Mouse (Mus musculus) urinary bladder, adult 2 months (tissue): ENCODE measurements at regions not wholly inside any gene's neighbourhood (a gene's known extent, or its start where the extent isn't known, plus 50 kb on each side); places are given as distances from the start of the nearest gene placed in this dataset.

Experiments used
- DNase-seq: peaks from one replicate; pipeline ENCODE4 v3.0.0; 2022; ENCODE audit warnings: low spot score

DNA sequence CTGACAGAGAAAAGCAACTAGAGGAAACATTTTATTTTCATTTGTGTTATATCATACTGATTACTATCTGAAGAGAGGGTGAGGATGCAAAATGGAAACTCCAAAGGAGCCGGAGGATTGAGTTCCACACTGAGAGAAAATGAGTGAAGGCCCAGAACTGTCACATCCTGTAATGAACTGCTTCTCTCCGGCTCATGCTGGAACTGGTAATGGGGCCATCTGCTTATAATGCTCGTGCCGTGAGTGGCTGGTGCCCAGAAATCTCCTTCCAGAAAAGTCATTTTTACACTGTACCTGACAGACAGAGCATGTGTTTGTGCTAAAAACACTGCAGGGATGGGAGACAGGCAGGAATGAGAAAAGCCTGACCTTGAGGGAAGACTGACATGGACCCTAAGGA is 483.5 kb upstream of the Pkdcc start:
- DNase-seq: no peak

DNA sequence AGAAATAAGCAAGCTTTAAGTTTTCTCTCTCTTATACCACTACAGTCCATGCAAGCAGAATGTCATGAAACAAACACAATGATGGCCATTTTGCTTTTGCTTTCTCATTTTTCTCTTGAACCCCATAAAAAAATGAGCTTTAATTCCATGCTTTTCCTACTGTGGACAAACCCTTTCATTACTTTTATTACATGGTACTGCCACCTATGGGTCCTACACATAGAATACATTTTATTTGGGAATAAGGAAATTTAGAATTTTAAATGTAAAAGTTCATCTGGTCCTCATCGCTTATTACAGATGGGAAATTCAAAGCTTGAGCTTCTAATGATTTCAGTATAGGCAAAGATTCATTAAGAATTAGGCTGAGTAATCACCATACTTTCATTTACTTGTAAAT is 472.6 kb upstream of the Pkdcc start:
- no peak for DNase-seq

DNA sequence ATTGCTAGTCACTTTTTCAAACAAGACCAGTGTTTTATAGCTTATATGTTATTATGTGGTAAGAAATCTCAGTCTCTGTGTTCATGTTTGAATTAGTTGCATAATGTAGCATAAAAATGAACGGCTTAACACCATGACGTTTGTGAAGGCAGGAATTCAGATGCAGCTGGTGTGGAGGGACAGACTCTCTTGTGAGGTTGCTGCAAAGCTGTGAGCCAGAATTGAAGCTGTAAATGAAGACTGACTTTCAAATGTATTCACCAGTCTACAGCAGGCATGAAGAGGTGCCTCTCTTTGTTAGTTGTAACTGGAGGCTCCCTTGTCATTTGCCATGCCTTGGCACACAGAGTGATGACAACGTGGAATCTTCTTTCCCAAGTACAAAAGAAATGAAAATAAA is 457.7 kb upstream of the Pkdcc start:
- DNase-seq: no peak

DNA sequence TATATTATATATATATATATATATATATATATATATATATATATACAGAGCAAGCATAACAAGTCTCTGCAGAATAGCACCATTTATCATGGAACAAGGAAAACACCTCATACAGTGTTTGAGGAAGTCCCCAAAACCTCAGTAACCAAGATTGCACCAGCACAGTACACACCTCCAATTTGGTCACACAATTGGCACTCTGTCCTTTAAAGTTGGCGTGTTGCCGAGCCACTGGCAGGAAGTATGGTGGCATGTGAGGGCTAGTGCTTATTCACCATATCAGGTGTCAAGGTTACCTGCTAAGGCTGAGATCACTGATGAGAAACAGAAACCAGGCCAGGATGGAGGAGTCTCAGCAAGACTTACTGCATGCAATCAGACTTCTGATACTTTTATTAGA is 436.0 kb upstream of the Pkdcc start:
- DNase-seq: no peak

DNA sequence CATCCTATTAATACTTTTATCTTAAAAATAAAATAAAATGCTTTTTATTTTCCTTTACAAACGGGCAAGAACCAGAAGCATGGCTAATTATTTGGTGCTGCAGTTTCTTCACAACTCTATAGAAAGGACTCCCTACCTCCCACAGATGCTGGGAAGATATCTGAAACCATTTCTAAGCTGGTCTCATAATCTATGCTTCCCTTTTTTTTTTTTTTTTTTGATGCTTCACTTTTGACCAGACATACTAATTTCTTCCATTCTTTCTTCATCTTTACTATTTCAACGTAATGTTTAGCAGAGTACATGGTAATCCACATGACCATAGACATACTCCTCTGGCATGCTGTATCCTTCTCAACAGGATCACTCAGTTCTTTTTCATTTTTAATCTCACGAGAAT is 393.0 kb upstream of the Pkdcc start:
- no peak for DNase-seq

DNA sequence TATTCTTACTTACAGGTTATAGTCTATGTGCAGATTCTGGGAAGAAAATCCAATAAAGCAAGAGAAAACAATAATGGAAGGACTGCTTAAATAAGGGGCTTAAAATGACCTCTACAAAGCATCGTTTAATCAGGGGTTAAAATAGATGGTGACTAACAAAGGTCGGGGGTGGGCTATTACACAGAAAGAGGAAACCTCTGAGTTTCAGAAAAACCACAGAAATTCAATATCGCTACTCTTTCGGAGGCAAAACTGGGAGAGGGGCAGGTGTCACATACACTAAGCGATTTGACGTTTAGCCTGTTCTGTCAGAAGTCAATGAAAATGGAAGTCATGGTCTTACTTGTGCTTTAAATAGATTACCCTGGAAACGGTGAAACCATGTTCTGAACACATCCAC is 391.0 kb upstream of the Pkdcc start:
- no peak for DNase-seq

DNA sequence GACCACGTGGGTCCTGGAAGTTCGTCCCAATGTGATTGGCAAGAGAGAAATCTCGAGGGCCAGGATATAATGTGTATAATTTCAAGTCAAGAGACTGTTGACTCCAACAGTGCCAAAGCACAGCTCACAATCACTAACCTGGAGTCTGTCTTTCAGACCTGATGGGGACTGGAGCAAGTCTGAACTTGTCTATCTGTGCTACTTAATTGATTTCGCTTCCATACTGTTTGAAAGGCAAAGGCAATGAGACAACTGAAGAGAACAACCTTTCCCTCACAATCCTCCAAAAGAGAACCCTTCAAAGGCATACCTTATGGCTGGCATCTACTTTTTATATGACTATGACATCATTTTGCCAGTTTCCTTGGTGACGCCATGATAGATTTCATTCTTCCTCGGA is 390.5 kb upstream of the Pkdcc start:
- DNase-seq: no peak

DNA sequence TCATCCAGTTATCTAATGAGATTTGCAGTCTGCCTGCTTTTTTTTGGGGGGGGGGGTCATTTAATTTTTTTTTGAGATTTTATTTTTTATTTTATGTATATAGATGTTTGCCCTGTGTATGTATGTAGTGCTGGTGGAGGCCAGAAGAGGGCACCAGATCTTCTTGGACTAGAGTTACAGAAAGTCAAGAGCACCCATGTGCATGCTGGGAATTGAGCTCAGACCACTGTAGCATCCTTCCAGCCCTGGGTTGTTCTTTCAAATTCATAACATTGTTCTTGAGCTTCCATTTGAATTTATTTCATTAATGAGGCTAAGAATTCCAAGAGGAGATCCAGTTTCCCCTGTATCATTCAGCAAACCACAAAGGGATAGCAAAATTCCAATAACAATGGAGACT is 387.9 kb upstream of the Pkdcc start:
- DNase-seq: no peak

DNA sequence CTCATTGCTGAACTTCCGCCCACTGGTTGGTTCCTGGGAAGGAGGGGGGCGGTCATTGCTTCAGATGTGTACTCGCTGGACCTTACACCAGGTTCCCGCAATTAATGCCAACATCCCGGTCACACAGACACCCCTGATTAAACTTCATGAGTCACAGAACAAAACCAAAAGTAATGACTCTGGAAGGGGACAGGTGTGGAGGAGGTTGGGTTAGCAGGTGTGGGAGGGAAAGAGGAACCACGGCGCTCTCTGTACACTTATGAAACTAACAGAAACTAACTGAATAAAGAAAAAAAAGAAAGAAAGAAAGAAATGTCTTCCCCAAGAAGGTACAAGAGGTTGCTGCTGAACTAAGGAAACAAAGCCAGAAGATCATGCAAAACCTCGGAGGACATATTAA is 387.3 kb upstream of the Pkdcc start:
- no peak for DNase-seq

DNA sequence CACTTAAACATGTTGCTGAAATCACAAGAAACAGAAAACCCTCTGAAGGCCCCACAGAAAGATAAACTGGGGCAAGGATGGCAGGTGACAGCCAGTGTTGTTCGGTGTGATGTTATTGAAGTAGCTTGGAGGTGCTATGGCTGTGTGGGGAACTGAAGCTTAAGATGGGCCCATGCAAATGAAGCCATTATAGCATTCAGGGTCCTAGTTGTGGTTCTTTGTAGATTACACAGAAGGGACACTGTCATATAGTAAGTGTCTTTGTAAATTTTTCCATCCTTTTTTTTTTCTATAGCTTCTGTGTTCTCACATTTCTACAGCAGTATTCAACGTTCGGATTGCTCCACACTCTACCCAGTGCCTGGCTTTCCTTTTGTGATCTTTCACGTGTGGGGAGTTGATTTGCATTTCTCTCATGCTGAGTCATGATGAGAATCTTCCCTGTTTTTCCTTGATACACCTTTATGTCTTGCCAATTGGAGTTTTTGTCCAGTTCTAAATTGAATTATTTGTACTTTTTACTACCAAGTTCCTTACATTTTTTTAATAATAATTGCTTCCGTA is 386.6 kb upstream of the Pkdcc start:
- DNase-seq: no peak

DNA sequence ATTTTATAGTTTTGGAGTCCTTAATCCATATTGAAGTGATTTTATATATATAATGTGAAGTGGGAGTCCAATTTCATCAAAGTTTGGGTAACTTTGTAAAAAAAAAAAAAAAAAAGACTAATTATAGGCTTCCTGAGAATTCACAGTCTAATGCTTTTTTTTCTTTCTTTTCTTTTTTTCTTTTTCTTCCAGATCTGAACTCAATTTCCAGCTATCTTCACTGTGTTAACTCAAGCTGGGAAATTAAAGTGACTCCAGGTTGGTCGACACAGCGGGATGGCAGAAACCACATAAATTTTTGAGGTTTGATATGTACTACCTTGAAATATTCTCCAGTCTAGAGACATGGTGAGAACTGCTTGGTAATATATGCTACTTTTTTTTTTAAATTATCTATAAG is 385.7 kb upstream of the Pkdcc start:
- no peak for DNase-seq

DNA sequence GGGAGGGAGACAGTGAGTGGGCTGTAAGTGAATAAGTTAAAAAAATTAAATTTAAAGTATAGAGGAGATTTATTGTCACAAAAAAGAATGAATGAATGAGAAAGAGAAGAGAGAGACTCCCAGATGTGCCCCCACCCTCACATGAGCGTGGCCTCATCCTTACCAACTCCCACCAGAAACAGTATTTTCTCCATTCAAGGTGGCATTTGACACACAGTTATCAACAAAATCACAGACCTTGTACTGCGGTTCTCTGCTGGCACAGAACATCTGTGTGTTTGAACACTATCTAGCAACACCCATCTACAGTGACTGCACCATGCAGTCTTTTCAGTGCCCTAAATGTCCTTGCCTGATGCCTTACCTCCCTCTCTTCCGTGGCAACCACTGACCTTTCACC is 380.9 kb upstream of the Pkdcc start:
- DNase-seq: no peak

DNA sequence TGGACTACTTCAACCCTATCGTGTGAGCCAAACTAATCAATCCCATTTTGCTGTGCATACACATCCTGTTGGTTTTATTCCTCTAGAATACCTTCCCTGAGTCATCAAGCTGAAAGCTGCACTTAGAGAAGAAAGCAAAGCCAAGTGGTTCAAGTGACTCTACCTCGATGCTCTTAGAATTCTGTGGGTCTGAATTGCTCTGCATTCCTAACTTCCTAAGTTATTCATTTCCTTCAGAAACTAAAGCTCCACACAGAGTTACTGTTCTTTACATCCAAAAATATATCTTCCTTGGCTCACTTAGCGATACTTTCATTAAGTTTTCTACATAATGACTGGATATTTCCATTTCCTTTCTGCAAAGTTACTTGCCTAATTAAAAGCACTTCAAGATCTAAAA is 379.0 kb upstream of the Pkdcc start:
- DNase-seq: no peak

DNA sequence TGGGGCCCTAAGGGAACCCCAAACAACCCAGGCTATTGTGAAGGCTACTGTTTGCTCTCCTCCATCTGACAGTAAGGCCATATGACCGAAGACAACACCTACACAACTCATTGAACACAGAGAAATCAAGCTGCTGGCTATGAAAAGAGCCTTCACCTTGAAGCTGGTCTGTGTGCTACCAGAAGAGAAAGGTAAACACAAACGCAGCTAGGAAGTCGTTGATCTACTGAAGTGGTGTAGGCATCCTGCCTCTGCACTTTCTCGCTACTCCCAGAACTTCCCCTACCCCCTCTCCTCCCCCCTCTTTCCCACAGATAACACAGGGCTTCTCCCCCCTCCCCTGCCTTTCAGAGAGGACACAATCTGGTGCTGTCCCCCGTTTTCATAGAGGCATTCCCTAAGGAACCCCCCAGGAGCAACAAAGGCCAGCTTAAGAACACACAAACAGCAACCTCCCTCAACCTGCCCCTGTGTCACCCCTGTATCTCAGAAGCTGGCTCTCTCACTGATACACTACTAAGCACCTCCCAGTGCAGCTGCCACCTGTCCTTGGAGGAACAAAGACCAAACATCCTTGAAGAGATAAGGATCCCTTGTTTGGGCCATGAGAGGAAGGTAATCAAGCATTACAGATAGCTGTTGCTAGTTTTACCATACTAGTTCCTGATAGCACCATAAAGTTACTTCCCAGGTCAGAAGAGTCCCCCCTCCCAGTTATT is 368.2 kb upstream of the Pkdcc start:
- DNase-seq: no peak

DNA sequence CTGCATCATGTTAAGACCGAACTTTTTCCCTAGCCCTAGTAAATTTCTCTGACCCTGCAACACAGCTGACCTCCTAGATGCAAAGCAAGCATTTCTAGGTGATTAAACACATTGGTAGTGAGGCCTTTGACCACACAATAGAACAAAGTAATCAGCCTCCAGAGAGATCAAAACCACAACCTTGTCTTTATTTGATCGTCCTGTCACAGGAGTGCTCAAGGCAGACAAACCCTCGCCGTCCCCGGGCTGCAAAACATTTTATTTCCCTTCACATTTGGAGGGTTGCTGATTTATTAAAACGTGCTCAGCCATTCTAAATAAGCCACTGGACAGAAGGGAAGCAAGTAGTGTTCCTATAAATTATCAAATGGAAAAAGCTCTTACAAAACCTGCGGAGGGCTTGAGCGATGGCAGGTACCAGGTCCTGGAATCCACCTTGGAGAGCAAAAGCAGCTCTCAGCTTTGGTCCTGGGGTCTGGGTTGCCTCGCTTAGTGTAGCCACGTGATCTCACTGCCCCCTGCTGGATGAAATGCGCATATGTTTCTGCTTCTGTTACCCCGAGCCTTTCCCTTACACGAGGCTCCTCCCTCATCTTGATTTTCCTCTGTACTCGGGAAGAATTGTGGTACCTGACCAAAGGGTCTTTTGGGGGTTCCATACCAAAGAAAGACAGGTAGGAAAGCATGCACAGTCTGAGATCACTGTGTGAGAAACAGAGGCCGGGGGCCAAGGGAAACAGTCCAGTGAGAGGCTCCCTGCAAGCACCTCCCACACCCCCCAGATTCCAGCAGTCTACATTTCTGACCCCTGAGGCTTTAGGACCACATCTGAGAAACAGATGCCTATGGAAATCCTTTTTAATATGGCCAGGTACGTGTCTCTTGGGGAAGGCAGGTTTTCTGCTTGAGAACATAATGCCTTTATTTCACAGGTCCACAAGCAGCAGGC is 357.6 kb upstream of the Pkdcc start:
- peak; percentile 39 for DNase-seq

DNA sequence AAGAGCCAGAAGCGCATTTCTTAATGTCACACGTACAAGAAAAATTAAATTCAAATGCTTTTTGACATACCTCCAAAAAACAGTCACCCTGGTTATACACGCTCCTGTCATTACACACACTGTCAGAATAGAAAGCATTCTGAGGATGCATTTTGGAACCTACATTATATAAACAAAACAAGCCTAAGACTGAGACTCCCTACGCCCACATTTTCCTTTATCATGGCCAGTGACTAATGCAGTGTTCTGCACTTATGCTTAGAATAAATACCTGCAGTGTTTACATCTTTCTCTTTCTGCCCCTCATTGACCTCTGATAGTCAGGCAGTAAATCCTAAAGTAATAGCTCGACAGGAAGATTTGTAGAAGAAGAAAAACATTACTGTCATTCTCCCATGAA is 354.7 kb upstream of the Pkdcc start:
- DNase-seq: no peak

DNA sequence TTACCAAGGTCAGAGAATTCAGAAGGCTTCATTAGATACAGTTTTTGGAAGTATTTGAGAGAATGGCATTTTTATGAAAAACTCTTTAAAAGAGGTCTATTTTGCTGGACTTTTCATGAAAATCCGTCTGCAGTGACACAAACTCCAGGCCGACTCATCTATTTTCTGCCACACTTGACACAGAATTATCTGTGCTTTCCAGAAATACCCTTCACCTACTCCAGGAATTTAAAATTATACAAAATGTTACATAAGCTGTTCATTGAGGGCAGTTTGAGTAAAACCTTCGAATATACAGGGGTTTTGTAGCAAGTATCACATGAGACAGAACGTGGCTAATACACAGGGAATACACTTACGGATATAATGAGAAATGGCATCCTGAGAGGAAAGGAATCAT is 354.1 kb upstream of the Pkdcc start:
- DNase-seq: no peak

DNA sequence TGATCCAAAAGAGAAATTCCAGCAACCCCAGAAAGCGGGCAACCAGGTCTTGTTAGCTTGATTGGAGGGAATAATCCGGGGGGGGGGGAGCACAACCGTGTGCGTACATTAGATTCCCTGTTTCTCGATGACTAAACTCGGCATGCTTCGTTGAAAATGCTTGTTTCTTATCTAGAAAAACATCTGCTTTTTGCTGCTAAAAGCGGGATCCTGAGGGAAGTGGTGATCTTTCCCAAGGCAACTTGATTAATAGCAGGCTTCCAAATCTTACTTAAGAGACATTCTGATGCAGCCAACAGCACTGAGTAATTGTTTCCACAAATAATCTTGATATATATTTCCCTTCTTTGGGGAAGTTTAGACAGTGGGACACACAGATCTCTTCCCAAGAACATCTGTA is 338.0 kb upstream of the Pkdcc start:
- no peak for DNase-seq

DNA sequence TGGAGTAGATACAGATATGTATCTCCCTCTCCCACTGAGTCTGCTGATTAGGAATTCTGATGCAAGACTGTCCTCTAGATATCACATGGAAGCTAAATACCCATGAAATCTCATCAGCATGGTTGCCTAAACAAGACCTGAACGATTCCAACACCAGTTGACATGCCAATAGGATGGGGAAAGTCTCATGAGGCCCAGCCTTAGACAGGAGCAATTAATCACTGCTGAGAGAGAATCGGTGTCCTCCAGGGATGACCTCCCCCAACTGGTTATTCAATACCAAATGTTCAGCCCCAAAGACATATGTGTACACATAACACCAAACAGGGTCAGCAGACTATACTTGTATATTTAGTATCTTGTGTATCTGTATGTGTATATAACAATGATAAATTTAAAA is 314.5 kb upstream of the Pkdcc start:
- DNase-seq: no peak

DNA sequence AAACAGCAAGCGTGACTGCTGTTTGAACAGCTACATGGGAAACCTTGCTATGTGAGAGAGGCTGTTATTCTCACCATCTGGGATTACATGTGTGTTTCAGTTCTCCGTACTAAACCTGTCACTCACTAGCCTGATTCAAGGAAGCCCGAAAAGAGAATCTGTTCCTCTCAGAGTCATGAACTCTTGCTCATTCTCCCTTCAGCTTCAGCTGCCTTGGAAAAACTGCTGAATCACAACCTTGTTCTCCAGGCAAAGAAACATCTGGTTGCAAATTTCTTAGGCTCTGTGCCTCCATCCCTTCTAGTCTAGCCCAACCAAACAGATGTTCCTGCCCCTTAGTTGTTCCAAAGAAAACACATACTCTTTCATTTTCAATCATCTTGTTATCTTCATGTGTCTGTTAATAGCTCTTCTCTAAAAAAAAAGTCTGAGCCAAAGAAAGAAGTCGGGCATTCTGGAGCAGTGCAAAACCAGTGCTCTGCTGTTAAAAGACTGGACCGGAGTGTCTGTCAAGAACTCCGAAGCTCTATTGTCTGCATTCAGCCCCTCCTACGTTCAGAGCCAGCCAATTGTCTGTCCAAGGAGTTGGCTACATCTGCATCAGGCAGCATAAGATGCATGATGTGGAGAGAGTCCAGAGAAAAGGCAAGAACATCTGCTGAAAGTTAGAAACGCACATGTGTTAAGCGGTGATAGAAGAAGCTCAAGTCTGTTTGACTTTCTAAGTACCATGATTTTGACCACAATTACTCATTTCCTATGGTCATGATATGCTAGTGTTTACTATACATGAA is 313.8 kb upstream of the Pkdcc start:
- DNase-seq: no peak

DNA sequence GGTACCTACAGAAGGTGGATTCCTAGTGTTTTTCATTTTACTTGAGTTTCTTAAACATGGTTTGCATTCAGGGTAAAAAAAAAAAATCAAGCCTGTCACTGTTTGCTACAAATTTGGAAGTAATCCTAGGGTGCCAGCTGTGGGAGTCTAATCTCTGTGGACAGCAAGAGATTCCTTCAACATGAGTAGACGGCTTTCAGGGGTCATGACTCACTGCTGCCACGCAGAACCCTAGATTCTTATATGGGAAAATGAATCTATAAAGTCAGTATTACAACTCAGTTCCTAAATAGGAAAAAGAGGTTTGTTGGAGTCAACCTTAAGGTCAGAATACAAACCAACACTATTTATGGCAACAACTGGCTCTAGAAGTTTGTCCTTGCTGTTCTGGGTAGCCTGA is 310.1 kb upstream of the Pkdcc start:
- no peak for DNase-seq

DNA sequence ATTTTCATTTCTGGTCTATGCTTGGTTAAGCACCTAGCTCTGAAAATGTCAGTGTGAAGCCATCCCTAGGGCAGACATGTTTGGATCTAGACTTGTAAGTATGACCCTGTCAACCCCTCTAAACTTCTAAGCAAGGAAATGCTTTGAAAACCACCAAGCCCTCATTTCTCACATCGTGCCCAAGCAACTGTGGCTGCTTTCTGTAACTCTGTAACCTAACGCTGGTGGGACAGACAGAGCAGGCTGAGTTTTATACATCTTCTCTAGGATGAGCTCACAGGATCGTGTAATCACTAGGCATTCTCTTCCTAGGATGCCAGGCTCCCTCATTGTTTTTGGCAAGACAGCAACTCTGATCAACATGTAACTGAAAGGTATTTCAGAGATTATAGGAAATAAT is 309.6 kb upstream of the Pkdcc start:
- DNase-seq: no peak
